Mouse (Mus musculus) megakaryocyte, embryonic 14.5 days (primary cell): ENCODE measurements around the gene Ammecr1.

Source experiments
- FLI1 ChIP-seq: IDR thresholded peaks from 2 replicates; pipeline ENCODE4 v1.6.1; 2012; ENCODE audit warnings: low read length, inconsistent platforms, mixed read lengths
- GATA1 ChIP-seq: IDR thresholded peaks from 3 replicates; pipeline ENCODE4 v1.6.1; 2012; ENCODE audit warnings: mixed read lengths, low read length, inconsistent platforms, borderline replicate concordance

GRCm38 (mm10) chrX:142806126-142806525, 160.4 kb downstream of the Ammecr1 start:
- TF ChIP-seq GATA1 (no peak), FLI1 (no peak)
